Mouse (Mus musculus): ENCODE measurements around the gene Ube2g2. TPM values are rescaled to one million over a fixed set of nuclear protein-coding genes. Genes with fewer than 3 reads are reported as not detected.
"Not testable (repeated sequence)": the region's sequence is repeated elsewhere in the genome, so short reads cannot be mapped to it uniquely, and the experiment has no call there.

Ube2g2 gene
- polyA plus RNA-seq, 1 experiment from 2014 or later: 47.6 TPM

GRCm38 (mm10) chr10:77673765-77674164 is 51.7 kb downstream of the Ube2g2 start:
- 54% methylated on average over 13 of the region's 13 CpGs for WGBS
- H3K36me3 ChIP-seq (ENCODE audit: control insufficient read depth, insufficient read depth, low read length): no peaks in the 10 kb centered on the region
- no peak overlapping the region for H3K27ac ChIP-seq (ENCODE audit: low read depth, low read length)
- no peak overlapping the region for H3K9ac ChIP-seq (ENCODE audit: low read length)
- H3K4me2 ChIP-seq: no peak overlapping the region
- H3K27me3 ChIP-seq (ENCODE audit: control insufficient read depth, insufficient read depth, low read length): peaks cover 21% of the 10 kb centered on the region
- DNase-seq (ENCODE audit: low spot score, missing footprints) (no peak), ATAC-seq (ENCODE audit: low FRiP score) (no peak)
- H3K4me1 ChIP-seq (ENCODE audit: control insufficient read depth, insufficient read depth, low read length): peaks cover 6% of the 10 kb centered on the region; the same call in 1 of the 2 replicates
- no peaks in the 10 kb centered on the region for H3K9me3 ChIP-seq (ENCODE audit: control insufficient read depth, low read length)
- no peak overlapping the region for H3K4me3 ChIP-seq (ENCODE audit: low read depth, low read length)

- peaks cover 6% of the 10 kb centered on the region; the same call in 1 of the 2 replicates for H3K4me1 ChIP-seq (ENCODE audit: control insufficient read depth, insufficient read depth, low read length)
- H3K27ac ChIP-seq (ENCODE audit: low read depth, low read length): no peak overlapping the region
- peaks cover 21% of the 10 kb centered on the region for H3K27me3 ChIP-seq (ENCODE audit: control insufficient read depth, insufficient read depth, low read length)
- peak; percentile 86 for DNase-seq (ENCODE audit: low spot score, missing footprints)
- H3K36me3 ChIP-seq (ENCODE audit: control insufficient read depth, insufficient read depth, low read length): no peaks in the 10 kb centered on the region
- 0 out of 2 replicates have a peak, but pooled peaks have one; percentile 35 for ATAC-seq (ENCODE audit: low FRiP score)
- H3K4me3 ChIP-seq (ENCODE audit: low read depth, low read length): peak overlapping the region; percentile 20
- peak overlapping the region; percentile 54 for H3K4me2 ChIP-seq
- no peaks in the 10 kb centered on the region for H3K9me3 ChIP-seq (ENCODE audit: control insufficient read depth, low read length)
- no peak overlapping the region for H3K9ac ChIP-seq (ENCODE audit: low read length)
- WGBS: under 1% methylated on average over 35 of the region's 35 CpGs
These were observed 55.5 kb downstream of the Ube2g2 start for GRCm38 (mm10) chr10:77677562-77677961.

GRCm38 (mm10) chr10:77682994-77683393 is 60.9 kb downstream of the Ube2g2 start:
- WGBS: 74% methylated on average over 7 of the region's 7 CpGs
- H3K9me3 ChIP-seq (ENCODE audit: control insufficient read depth, low read length): no peaks in the 10 kb centered on the region
- H3K4me2 ChIP-seq: no peak overlapping the region
- H3K36me3 ChIP-seq (ENCODE audit: control insufficient read depth, insufficient read depth, low read length): no peaks in the 10 kb centered on the region
- ATAC-seq (ENCODE audit: low FRiP score) (no peak), DNase-seq (ENCODE audit: low spot score, missing footprints) (no peak)
- peaks cover 23% of the 10 kb centered on the region for H3K27me3 ChIP-seq (ENCODE audit: control insufficient read depth, insufficient read depth, low read length)
- H3K9ac ChIP-seq (ENCODE audit: low read length): no peak overlapping the region
- no peak overlapping the region for H3K27ac ChIP-seq (ENCODE audit: low read depth, low read length)
- H3K4me1 ChIP-seq (ENCODE audit: control insufficient read depth, insufficient read depth, low read length): 0 out of 2 replicates have a peak, but pooled peaks cover 3% of the 10 kb centered on the region
- H3K4me3 ChIP-seq (ENCODE audit: low read depth, low read length): no peak overlapping the region

- Histone ChIP-seq H3K4me1 (ENCODE audit: control insufficient read depth, insufficient read depth, low read length) (0 out of 2 replicates have a peak, but pooled peaks cover 2% of the 10 kb centered on the region), H3K4me2 (no peak overlapping the region), H3K9ac (ENCODE audit: low read length) (no peak overlapping the region), H3K27ac (ENCODE audit: low read depth, low read length) (no peak overlapping the region), H3K36me3 (ENCODE audit: control insufficient read depth, insufficient read depth, low read length) (no peaks in the 10 kb centered on the region), H3K4me3 (ENCODE audit: low read depth, low read length) (no peak overlapping the region), H3K9me3 (ENCODE audit: control insufficient read depth, low read length) (no peaks in the 10 kb centered on the region), H3K27me3 (ENCODE audit: control insufficient read depth, insufficient read depth, low read length) (peaks cover 17% of the 10 kb centered on the region)
- ATAC-seq (ENCODE audit: low FRiP score): no peak
- DNase-seq (ENCODE audit: low spot score, missing footprints): no peak
- 36% methylated on average over 8 of the region's 8 CpGs for WGBS
These were observed 62.1 kb downstream of the Ube2g2 start for GRCm38 (mm10) chr10:77684181-77684580.

DNA sequence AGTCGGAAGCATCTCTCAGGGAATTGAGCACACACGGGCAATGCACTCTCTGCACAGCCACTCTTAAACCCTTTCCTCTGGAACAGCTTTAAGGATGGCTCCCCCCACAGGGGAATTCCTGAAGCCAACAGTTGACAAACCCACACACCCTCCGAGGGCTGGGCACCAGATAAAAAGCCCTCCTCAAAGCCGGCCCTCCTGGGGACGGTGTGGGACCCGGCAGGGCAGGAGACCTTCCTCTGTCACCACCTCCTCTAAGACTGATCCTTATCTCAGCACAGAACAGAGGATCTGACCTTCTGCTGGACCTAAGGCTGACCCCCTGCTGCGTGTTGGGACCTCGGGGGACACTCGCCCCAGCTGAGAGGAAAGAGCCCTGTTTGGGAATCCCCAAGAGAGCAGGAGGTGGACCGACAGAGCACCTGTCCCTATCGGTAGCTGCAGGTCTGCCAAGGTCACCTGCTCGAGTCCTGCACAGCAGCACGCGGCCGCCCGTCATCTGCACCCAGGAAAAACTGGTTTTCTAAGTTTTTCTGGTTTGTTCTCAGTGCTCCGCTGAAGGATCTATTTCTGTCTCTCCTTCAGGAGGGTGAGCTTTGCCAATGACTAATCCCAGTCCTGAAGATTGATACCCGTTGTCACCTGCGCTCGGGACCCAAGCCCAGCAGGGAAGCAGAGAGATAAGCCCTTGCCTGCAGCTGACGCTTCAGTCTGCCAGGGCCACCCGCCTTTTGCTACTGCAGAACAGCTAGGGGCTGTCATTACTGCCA is 64.0 kb downstream of the Ube2g2 start, which contains the start of gene Tspear:
Gene Tspear, plus strand, starts transcription at position 675 of the 770 bp plus-strand sequence.
- no peak within 1 kb of the TSS for H3K4me3 ChIP-seq (ENCODE audit: low read depth, low read length)
- no peak for ATAC-seq (ENCODE audit: low FRiP score)
- no peaks in the 10 kb centered on the region for H3K9me3 ChIP-seq (ENCODE audit: control insufficient read depth, low read length)
- WGBS: 6% methylated on average over 22 of the region's 22 CpGs
- peaks cover 17% of the 10 kb centered on the region for H3K27me3 ChIP-seq (ENCODE audit: control insufficient read depth, insufficient read depth, low read length)
- H3K27ac ChIP-seq (ENCODE audit: low read depth, low read length): no peak within 1 kb of the TSS
- no peak within 1 kb of the TSS for H3K9ac ChIP-seq (ENCODE audit: low read length)
- no peak within 1 kb of the TSS for H3K4me2 ChIP-seq
- H3K4me1 ChIP-seq (ENCODE audit: control insufficient read depth, insufficient read depth, low read length): 0 out of 2 replicates have a peak, but pooled peaks cover 2% of the 10 kb centered on the region
- no peaks in the 10 kb centered on the region for H3K36me3 ChIP-seq (ENCODE audit: control insufficient read depth, insufficient read depth, low read length)
- DNase-seq (ENCODE audit: low spot score, missing footprints): no peak

- peaks cover 17% of the 10 kb centered on the region for H3K27me3 ChIP-seq (ENCODE audit: control insufficient read depth, insufficient read depth, low read length)
- WGBS: 35% methylated on average over 10 of the region's 10 CpGs
- no peaks in the 10 kb centered on the region for H3K9me3 ChIP-seq (ENCODE audit: control insufficient read depth, low read length)
- no peak overlapping the region for H3K27ac ChIP-seq (ENCODE audit: low read depth, low read length)
- DNase-seq (ENCODE audit: low spot score, missing footprints) (no peak), ATAC-seq (ENCODE audit: low FRiP score) (no peak)
- H3K4me3 ChIP-seq (ENCODE audit: low read depth, low read length): no peak overlapping the region
- H3K36me3 ChIP-seq (ENCODE audit: control insufficient read depth, insufficient read depth, low read length): no peaks in the 10 kb centered on the region
- H3K4me2 ChIP-seq: no peak overlapping the region
- 0 out of 2 replicates have a peak, but pooled peaks cover 2% of the 10 kb centered on the region for H3K4me1 ChIP-seq (ENCODE audit: control insufficient read depth, insufficient read depth, low read length)
- no peak overlapping the region for H3K9ac ChIP-seq (ENCODE audit: low read length)
These were observed 64.9 kb downstream of the Ube2g2 start for GRCm38 (mm10) chr10:77687021-77687420.

DNA sequence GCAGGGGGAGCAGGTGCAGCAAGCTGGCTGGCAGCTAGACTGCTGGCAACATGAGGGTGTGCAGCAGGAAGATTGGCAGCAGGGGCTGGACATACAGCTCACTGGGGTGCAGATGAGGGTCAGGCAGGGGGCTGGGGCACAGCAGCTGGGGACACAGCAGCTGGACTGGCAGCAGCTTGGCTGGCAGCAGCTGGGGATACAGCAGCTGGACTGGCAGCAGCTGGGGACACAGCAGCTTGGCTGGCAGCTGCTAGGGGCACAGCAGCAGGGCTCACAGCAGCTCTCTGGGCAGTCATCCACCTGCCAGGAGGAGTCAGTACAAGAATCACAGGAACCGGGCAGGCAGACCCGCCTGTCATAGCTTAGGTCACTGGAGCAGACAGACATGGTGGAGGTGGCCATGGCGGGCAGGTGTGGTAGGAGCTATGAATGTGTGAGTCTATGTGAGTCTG is 68.3 kb downstream of the Ube2g2 start, which contains the start of gene Gm19402:
Gene Gm19402, minus strand, starts transcription at position 402 of the 452 bp plus-strand sequence.
- not testable (repeated sequence) for H3K36me3 ChIP-seq (ENCODE audit: control insufficient read depth, insufficient read depth, low read length); H3K9ac ChIP-seq (ENCODE audit: low read length); H3K9me3 ChIP-seq (ENCODE audit: control insufficient read depth, low read length); H3K27ac ChIP-seq (ENCODE audit: low read depth, low read length); H3K4me3 ChIP-seq (ENCODE audit: low read depth, low read length); H3K4me1 ChIP-seq (ENCODE audit: control insufficient read depth, insufficient read depth, low read length); H3K4me2 ChIP-seq; DNase-seq (ENCODE audit: low spot score, missing footprints); ATAC-seq (ENCODE audit: low FRiP score)
- peaks cover 15% of the 10 kb centered on the region for H3K27me3 ChIP-seq (ENCODE audit: control insufficient read depth, insufficient read depth, low read length)
- 75% methylated on average over 3 of the region's 3 CpGs for WGBS
